Mouse (Mus musculus) adrenal gland, postnatal 14 days (tissue): ENCODE data around the gene Rnf169. TPM values are rescaled to one million over a fixed set of nuclear protein-coding genes. Genes with fewer than 3 reads are reported as not detected.
A peak's percentile ranks its signal among the peaks of the same experiment; 100 is the strongest.
"Not testable (repeated sequence)": the region's sequence is repeated elsewhere in the genome, so short reads cannot be mapped to it uniquely, and the experiment has no call there.

Experiments used
- DNase-seq: peaks from one replicate; pipeline ENCODE4 v3.0.0; 2021; ENCODE audit warnings: mixed read lengths
- total RNA-seq: library from RNA; stranded (reverse); gene quantifications from 2 replicates; pipeline ENCODE4 v1.2.3, GENCODE M21; 2021

Gene Rnf169
- total RNA-seq, 1 experiment from 2014 or later, result 18.6 TPM

DNA sequence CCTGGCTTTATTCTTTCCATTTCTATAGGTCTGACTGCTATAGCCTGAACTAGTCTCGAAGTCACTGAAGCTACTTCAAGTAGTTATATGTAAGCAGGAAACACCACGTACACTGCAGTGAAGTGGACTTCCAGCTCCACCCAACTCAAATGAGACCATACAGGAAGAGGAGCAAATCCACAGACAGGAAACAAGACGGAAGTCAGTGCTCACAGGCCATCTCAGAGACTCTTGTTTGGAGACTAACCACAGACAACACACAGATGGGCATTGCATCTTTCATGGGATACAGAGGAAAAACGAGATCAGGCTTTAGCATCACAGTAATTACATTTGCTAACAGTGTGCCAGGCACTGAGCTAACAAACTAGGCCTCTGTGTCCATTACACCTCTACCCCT, 33.9 kb downstream of the Rnf169 start:
- no peak for DNase-seq

DNA sequence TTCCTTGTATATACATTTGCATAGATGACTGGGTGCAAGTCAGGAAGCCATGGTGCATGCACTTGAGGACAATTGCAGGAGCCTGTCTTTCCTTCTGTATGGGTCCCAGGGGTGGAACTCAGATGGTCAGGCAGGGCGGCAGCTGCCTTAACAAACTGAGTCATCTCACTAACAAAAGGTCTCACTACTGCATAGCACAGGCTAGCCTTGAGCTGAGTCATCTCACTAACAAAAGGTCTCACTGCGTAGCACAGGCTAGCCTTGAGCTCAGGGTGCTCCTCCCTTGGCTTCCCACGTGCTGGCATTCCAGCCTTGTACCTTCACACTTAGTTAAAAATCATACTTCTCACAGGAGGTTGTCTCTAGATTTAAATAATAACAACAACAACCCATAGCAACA, 34.3 kb downstream of the Rnf169 start:
- DNase-seq, result no peak

DNA sequence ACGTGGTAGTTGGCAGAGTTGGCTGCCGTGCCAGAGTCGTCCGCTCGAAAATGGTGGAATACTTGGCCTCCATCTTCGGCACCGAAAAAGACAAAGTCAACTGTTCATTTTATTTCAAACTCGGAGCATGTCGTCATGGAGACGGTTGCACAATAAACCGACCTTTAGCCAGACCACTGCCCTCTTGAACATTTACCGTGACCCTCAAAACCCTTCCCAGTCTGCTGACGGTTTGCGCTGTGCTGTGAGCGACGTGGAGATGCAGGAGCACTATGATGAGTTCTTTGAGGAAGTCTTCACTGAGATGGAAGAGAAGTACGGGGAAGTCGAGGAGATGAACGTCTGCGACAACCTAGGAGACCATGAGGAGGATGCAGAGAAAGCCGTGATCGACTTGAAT, 35.2 kb downstream of the Rnf169 start:
- DNase-seq, result not testable (repeated sequence)

DNA sequence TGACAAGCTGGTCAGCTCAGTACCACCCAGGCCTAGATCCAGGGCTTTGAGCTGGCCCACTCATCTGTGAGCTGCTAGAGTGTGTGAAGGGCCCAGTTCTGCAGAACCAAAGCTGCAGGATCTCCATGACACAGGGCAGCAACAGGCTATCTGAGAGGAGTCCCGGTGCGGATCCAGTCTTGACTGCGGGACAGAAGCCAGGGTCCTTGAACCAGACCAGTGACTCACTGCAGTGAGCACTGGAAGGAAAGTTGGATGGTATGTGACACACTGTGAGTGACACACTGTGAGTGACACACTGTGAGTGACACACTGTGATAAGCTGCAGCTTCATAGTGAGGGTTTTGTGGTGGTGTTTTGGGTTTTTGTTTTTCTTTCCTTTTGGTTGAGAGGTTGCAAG, 35.7 kb downstream of the Rnf169 start:
- peak; percentile 74 for DNase-seq

DNA sequence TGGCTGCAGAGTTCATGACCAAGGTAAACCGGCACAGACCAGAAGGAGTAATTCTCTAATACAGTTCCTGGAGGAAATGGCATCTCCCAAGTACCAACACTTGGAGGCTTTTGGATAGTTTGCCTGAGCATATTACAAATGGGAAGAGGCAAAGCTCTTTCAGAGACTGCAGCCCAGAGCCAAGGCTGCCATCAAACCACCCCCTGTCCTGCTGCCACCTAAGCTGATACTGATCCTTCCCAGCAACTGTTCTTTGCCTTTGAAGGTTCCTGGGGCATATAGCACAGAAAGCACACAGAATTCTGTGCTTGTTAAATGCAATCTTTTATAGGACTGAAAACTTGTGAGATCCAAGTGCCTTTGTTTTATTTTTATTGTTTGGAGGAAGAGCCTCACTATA, 39.6 kb downstream of the Rnf169 start:
- DNase-seq, result no peak

DNA sequence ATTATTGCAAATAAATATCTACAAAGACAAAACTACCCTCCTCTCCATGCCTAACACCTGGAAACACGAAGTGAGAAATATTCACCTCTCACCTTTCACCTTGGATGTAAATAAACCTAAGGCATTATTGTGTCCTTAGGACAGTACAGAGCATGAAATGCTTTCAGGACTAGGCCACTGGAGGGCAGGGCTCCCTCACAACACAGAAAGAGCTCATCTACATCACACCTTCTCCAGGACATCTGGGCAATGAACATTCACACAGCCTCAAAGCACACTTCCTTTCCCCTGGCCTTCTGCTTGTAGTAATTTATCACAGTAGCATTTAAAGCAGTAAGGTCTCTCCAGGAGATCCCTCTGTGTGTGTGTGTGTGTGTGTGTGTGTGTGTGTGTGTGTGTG, 44.5 kb downstream of the Rnf169 start:
- DNase-seq, result peak; percentile 38

DNA sequence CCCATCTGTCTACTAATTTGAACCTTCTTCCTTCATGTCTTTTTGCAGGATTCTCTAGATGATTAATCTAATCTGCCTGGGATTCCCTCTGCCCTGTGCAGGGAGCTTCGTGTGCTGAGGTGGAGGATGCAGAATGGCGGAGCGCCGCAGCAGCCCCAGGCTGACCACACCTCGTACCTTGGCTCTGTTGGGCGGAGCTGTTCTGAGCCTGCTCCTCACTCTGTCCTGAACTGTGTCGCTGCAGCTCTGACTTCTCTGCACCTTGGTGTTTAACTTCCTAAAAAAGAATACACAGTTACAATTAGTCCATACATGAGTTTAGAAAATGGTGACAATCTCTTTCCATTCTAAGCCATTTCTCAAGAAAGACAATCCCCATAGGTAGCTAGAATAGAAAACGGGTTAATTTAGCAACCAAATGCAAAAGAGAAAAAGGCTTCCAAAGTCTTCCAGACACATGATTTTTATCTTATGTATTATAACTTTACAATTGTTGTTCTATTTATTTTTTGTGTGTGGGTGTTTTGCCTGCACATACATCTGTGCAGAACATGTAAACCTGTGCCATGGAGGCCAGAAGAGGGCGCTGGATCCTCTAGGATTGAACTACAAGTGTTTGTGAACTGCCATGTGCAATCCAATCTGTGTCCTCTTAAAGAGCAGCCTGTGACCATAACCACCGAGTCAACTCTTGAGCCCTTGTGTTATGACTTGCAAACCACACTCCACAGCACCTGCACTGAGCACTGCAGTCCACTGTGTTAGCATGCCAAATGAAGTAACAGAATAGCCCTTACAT, 53.1 kb downstream of the Rnf169 start:
- peak; percentile 86 for DNase-seq

DNA sequence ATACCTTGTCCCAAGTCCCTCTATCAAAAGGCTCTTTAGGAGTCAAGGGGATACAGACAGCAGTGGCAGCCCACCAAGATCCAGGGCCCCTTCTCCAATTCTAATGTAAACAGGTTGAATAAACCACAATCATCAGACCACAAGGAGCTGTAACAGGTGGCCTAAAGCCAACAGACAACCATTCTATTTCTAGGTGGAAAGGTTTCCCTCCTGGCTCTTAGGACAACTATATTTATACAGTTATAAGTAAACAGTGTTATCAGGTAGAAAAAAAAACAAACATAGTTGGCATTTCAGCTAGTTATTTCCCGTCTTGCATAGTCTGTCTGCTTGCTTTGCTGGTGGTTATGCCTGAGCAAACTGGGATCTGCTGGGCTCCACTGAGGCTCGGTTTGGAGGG, 59.8 kb downstream of the Rnf169 start:
- no peak for DNase-seq

DNA sequence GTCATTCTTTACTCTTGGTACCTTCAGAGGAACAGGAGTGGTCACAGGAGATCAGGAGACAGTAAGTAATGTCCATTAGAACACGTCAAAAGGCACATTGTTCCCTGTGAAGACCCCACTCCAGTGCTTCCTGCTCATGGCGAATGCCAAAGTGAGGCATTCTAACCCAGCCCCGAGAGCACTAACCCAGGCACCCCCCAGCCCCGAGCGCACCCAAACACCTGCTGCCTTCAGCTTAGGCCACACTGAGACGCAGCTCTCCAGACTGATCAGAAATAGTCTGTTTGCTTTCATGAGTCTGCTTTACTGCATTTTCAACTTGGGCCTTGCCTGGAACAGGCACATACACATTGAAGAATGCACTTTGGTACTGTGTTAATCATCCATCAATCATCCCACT, 60.3 kb downstream of the Rnf169 start:
- no peak for DNase-seq

DNA sequence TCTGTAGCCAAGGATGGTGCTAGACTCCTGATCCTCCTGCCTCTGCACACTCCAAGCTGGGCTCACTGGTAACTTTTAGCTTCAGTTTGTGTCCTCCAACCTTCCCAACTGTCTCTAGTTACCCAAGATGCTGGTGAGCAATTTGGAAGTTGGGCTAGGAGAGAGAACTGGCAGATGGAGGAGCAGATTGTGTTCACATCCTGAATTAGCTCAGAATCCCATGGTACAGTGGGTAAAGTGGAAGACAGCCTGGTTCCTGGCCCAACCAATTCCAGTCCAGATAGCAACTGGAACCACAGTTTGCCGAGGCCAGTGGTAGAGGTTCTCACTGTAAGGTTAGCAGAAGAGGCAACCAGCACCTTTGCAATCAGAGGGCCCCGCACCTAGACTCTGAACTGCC, 61.1 kb downstream of the Rnf169 start:
- no peak for DNase-seq

DNA sequence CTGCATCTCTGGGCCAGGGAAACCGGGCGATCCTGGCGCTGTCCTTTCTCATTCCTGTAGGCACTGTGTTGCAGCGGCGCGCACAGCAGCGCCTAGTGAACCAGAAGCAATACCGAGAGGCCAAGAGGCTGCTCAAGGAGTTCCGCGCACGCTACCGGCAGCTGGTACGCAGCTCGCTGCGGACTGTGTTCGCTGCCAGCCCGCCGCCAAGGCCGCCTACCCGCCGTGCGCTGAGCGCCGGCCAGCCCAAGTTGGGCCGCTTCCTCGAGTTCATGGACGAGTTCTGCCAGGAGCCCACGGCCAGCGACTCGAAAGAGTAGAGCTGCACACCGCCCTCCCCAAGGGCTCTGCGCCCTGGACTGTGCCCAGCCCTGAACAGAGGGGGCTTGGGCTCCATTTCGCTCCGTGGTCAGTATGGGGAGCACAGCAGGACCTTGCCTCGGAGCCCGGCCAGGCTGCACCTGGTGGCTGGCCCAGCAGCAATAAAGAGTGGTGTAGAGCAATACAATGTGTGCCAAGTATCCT, 62.9 kb downstream of the Rnf169 start:
- DNase-seq, result peak; percentile 77

DNA sequence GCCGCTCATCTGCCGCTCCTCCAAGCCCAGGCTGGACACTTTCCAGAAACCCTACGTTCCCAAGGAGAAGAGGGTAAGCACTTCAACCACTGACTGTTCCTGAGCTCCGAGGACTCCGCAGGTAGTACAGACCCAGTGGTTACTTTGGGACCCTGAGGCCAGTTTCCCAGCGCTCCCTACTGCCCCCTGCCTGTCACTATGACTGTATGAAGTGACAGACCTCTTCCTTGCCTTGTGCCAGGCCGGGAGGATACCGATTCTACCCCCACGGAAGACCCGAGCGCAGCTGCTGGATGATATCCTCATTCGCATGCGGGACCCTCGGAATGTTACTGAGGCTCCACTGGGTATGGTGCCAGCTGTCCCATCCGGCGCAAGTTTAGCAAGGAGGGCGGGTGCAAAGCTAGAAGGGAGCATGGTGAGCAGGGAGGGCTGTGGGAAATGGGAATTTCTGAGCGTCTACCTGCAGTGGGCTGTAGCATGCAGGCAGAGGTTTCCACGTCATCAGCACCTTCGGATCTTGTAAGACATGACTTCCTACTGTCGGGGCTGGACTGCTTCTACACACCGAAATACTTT, 63.4 kb downstream of the Rnf169 start:
- DNase-seq, result peak; percentile 82

DNA sequence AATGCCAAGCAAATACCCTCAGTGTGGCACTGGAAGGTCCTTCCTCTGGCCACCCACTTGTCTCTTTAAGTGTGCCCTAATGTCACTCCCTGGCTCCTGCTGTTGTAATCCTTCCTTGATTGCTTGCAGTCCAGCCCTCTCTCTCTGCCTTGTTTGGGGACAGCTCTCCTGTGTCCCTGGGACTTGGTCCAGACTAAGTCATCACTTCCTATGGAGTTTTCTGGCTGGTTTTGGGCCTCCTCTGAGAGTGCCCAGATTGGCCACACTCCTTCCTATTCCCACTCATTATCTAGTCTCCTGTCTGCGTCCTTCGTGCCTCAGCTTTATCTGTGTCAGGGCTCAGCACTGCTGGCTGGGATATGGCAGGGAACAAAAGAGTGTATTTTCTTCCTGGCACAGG, 64.7 kb downstream of the Rnf169 start:
- peak; percentile 59 for DNase-seq

DNA sequence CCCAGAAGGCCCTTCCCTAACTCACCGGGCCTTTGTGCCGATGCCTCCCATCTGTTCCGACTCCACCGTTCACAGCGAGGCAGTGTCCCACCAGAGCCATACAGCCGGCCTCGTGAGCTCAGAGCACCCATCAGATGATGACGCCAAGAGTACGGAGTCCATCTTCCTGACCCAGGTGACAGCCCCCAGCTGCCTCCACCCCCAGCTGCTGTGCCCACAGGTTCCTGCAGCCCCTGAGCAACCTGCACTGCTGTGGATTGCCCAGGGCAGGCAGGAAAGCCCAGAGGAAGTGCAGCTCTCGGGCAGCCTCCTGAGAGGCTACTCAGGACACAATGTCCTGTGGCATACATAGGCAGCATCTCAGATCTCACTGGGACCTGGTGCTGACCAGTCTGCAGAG, 65.9 kb downstream of the Rnf169 start:
- no peak for DNase-seq

DNA sequence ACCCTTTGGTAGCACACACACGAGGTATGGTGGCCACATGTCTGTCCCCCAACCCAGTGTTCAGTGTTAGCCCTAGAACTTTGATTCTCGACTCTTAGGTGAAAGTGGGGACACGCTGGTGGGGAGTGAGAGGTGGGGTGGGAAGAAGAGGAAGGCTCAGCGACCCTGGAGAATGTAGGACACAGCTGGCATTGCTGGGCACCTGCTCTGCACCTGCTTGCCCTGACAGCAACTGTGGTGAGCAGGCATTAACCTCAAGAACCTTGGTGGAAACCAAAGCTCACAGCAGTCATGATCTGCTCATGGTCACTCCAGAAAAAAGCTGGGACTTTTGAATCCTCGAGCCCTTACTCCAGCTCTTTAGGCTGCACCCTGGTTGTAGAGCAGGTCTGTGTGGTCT, 69.2 kb downstream of the Rnf169 start:
- no peak for DNase-seq

DNA sequence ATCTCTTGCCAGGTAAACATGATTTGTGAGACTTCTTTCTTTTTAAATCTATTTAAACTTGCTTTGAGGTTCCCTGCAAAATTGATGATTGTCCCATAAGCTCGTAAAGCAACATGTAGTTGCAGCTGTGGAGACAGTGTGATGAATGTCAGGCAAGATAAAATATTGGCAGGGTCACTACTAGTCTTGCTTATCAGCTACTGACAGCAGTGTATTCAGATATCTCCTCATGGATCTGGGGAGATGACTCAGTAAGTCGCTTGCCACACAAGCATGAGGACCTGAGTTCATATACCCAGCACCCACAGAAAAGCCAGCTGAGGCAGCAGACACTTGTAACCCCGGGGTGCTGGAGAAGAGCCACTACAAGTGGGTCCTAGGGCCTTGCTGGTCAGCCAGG, 72.8 kb downstream of the Rnf169 start:
- DNase-seq, result no peak

DNA sequence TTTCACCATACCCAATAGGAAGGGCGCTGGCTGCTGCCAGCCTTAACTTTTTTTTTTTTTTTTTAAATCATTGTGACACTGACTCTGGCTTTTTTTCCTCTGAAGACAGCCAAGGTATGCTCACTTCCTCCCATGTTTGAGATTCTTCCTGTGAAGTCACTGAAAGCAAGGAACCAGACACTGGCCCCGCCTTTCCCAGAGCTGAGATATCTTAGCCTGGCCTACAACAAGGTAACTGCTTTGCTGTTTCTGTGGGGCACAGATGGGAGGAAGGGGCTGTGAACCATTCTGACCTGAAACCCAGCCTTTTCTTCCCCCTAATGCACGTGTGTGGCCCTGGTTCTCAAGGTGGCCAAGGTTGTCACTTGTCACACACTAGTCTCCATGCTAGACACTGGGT, 73.9 kb downstream of the Rnf169 start:
- DNase-seq, result no peak

DNA sequence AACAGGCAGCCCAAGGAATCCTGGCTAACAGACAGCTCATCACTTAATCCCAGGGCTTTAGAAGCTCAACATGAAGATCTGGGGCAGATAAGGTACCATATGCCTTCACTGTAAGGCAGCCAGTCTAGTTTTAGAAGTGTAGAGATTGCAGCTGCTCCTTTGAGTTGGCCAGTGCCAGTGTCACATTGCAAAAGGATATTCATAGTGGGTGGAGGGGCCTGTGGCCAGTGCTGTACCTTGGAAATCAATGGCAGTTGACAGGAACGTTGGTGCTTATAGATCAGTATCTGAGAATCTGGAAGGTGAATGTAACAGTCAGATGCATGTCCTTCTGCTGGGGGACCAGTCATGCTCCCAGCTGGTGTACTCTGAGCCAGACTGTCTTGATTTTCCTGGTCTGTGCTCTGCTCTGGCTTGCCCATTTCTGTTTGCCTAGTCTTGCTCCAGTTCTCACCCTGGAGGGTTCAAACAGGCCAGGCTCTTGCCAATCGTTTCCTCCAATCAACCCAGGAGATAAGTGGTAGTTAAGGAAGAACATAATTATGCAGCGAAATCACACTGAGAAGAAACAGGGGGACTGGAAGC, 75.7 kb downstream of the Rnf169 start:
- DNase-seq, result no peak

DNA sequence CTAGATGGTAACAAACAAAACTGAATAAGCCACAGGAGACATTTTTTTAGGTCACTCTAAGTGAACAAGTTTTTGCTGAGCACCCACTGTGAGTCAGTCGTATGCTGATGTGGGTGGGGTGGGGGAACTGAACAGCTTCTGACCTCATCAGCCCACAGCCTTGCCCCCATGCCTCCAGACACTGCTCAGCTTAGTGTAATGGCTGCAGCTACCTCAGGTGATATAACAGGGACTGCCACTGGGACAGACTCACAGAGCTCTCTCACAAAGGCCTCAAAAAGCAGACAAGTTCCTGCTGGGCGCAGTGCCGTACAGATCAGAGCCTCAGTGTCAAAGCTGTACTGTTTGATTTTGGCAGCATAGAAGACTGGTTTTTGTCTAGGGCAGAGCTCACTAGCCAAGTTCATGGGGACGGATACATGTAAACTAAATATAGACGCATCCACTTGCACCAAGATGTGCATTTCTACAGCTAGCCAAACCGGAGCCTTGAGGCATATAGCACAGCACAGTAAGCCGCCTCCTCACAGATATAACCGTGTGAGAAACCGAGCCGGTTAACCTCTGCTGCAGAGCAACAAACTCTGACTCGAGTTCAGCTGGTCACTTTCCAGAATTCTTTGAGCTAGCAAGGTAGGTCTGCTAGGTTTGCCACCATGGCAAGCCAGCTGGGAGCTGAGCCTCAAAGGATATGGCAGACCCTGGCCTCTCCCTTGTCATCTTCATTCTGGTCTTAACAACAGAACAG, 77.2 kb downstream of the Rnf169 start:
- no peak for DNase-seq

DNA sequence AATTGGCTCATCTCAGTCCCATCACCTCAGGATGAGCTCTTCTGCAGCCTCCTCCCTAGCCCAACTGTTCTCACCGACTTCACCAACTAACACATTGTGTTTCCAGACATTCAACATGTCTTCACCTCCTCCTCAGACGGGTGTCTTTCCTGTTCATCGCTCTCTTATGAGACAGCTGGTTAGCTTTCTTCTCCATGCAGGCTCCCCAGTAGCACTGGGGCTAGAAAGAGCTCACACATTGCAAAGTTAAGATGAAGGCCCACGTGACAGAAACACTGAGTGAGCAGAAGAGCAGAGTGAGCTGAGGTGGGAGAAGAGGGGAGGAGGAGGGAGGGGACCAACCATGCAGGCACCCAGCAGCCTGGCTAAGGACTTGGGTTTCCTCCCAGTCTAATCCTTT, 78.0 kb downstream of the Rnf169 start:
- DNase-seq, result no peak

DNA sequence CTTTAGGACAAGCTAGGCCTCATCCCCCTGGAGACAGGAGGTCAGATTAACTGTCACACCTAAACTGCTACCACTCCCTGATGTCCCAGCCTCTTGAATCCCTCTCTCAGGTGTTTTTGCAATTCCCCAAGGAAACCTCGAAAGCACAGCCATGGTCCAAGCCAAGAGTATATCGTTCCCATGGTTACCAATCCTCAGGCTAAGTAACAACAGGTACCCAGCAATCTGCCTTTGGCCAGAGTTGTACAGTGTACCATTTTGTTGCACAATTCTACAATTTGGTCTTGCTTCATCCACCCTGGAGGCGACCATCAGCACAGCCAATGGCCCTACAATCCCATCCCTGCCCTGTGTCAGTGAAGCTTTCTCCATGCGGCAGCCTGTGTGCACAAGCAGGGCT, 83.3 kb downstream of the Rnf169 start:
- DNase-seq, result no peak

DNA sequence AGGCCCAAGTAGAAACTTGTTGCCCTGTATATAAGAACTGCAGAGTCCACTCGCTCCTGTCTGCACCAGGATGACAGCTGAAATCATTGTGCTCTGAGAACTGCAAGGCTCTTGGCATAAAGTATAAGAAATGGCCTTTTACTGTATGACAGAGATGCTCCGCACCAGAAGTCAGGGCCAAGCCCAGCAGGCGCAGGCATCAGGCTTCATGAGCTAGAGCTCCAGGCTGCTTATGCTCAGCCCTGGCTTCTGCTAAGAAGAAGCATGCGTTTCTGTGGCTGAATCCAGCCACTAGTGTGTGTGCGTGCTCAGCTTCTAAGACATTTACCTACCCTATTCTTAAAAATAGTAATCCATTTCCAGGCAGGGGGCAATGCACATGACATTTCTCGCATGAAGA, 85.8 kb downstream of the Rnf169 start:
- DNase-seq, result peak; percentile 61

DNA sequence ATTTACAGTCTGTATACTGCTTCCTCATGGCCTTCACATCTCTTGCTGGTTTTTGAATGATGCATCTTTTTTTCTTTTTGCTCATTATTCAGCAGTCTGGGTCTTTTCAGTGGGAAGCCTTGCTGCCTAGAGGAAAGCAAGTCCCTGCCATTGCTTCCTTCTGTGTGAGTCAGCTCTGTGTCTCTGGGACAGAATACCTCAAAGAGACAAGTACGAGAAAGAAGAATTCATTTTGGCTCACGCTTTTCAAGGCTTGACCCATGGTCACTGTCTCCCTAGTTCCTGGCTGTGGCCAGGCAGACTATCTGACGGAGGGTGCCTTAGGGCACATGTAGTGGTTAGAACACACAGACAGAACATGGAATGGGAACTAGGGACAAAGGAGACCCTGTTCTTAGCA, 86.3 kb downstream of the Rnf169 start:
- peak; percentile 40 for DNase-seq
